Mouse (Mus musculus) lung, adult 2 months (tissue): ENCODE results near the gene Gria4. TPM values are rescaled to one million over a fixed set of nuclear protein-coding genes. Genes with fewer than 3 reads are reported as not detected.
"Not testable (repeated sequence)": the region's sequence is repeated elsewhere in the genome, so short reads cannot be mapped to it uniquely, and the experiment has no call there.

Experiments
- DNase-seq: peaks from one replicate; pipeline ENCODE4 v3.0.0; 2022
- H3K4me1 ChIP-seq: fragments of 200-500 bp; 2 replicates; pipeline ENCODE4 v1.6.1; 2011; ENCODE audit warnings: low read length; ENCODE audit not compliant: control insufficient read depth, insufficient read depth
- H3K4me3 ChIP-seq: fragments of 200-500 bp; replicated peaks from 2 replicates; pipeline ENCODE3; 2011; ENCODE audit warnings: low read depth, mild to moderate bottlenecking, control low read depth, low read length; ENCODE audit errors: extremely low read depth
- CTCF ChIP-seq: fragments of 200-500 bp; IDR thresholded peaks from 2 replicates; pipeline ENCODE4 v1.5.1; 2011; ENCODE audit warnings: mild to moderate bottlenecking, low read length, control low read depth; ENCODE audit not compliant: insufficient read depth
- POLR2A ChIP-seq: fragments of 200-500 bp; IDR thresholded peaks from 2 replicates; pipeline ENCODE4 v1.6.1; 2011; ENCODE audit warnings: low read depth, mild to moderate bottlenecking, control low read depth, low read length, borderline replicate concordance; ENCODE audit errors: extremely low read depth
- WGBS: fragments of 180-500 bp; shearing (Covaris S2); methylation state at CpG from one replicate; pipeline ENCODE4 v1.1.7; 2018; 5-methylcytosine and 5-hydroxymethylcytosine counted together
- polyA plus RNA-seq: library from polyadenylated mRNA; depleted of rRNA; stranded (reverse); fragments of >200 nt; gene quantifications from 2 replicates; pipeline ENCODE4 v1.2.3, GENCODE M21; 2012; rRNA removed

Gria4 gene
- polyA plus RNA-seq, result 0.09 TPM in 1 of 2 replicates, not detected in the other

- no peak within 1 kb of the TSS for H3K4me3 ChIP-seq
- H3K4me1 ChIP-seq, result no peaks in the 10 kb centered on the region
- WGBS, result 1% methylated on average over 46 of the region's 46 CpGs
- TF ChIP-seq CTCF (no peak), POLR2A (no peak)
- DNase-seq, result no peak
Observed at GRCm38 (mm10) chr9:4795544-4796288, at the start of gene Gria4. TSS of gene Gria4 (minus strand) at chr9:4796234.

GRCm38 (mm10) chr9:4810941-4811340 lies 14.9 kb upstream of the Gria4 start:
- not testable (repeated sequence) for H3K4me1 ChIP-seq, DNase-seq, H3K4me3 ChIP-seq
- WGBS, result 56% methylated on average over 2 of the region's 2 CpGs

GRCm38 (mm10) chr9:4803151-4803755 lies 7.2 kb upstream of the Gria4 start:
- DNase-seq, result no peak
- TF ChIP-seq CTCF (no peak), POLR2A (no peak)
- WGBS, result 75% methylated on average over 7 of the region's 7 CpGs
- Histone ChIP-seq H3K4me1 (no peaks in the 10 kb centered on the region), H3K4me3 (no peak overlapping the region)

GRCm38 (mm10) chr9:4797396-4797795 lies 1.4 kb upstream of the Gria4 start:
- 72% methylated on average over 2 of the region's 2 CpGs for WGBS
- no peak for TF ChIP-seq CTCF
- no peak for TF ChIP-seq POLR2A
- no peak for DNase-seq
- H3K4me3 ChIP-seq, result no peak overlapping the region
- no peaks in the 10 kb centered on the region for H3K4me1 ChIP-seq

GRCm38 (mm10) chr9:4796289-4796645 lies 233 bp upstream of the Gria4 start:
- WGBS, result 4% methylated on average over 4 of the region's 4 CpGs
- DNase-seq, result no peak
- no peaks in the 10 kb centered on the region for H3K4me1 ChIP-seq
- H3K4me3 ChIP-seq, result no peak overlapping the region
- TF ChIP-seq POLR2A, result no peak
- no peak for TF ChIP-seq CTCF

- TF ChIP-seq POLR2A, result no peak
- no peak for TF ChIP-seq CTCF
- no peak for DNase-seq
- WGBS, result 5% methylated on average over 6 of the region's 6 CpGs
- Histone ChIP-seq H3K4me1 (no peaks in the 10 kb centered on the region), H3K4me3 (no peak overlapping the region)
Observed at GRCm38 (mm10) chr9:4795075-4795474, 959 bp downstream of the Gria4 start.

- no peaks in the 10 kb centered on the region for H3K4me1 ChIP-seq
- TF ChIP-seq CTCF, result no peak
- TF ChIP-seq POLR2A, result no peak
- H3K4me3 ChIP-seq, result no peak overlapping the region
- 30% methylated on average over 10 of the region's 10 CpGs for WGBS
- DNase-seq, result no peak
Observed at GRCm38 (mm10) chr9:4794411-4794810, 1.6 kb downstream of the Gria4 start.

- DNase-seq, H3K4me1 ChIP-seq, H3K4me3 ChIP-seq: not testable (repeated sequence)
Observed at GRCm38 (mm10) chr9:4749407-4749806, 46.6 kb downstream of the Gria4 start.

- Histone ChIP-seq H3K4me3 (no peak overlapping the region), H3K4me1 (no peaks in the 10 kb centered on the region)
- DNase-seq, result no peak
- TF ChIP-seq POLR2A (no peak), CTCF (no peak)
- 64% methylated on average over 2 of the region's 2 CpGs for WGBS
Observed at GRCm38 (mm10) chr9:4714086-4714485, 81.9 kb downstream of the Gria4 start.

- H3K4me1 ChIP-seq, result no peaks in the 10 kb centered on the region
- no peak for DNase-seq
Observed at GRCm38 (mm10) chr9:4712367-4712766, 83.7 kb downstream of the Gria4 start.

More at GRCm38 (mm10) chr9:4712367-4712766, 83.7 kb downstream of the Gria4 start:
- no peak overlapping the region for H3K4me3 ChIP-seq
- TF ChIP-seq CTCF (no peak), POLR2A (no peak)
